Mouse (Mus musculus): ENCODE data around the gene Wbp2.
"Not testable (repeated sequence)": the region's sequence is repeated elsewhere in the genome, so short reads cannot be mapped to it uniquely, and the experiment has no call there.

The Wbp2 gene

GRCm38 (mm10) chr11:116086258-116087193 lies at the start of gene Wbp2:
Gene Wbp2 (minus strand): TSS chr11:116086995.
- DNase-seq (ENCODE audit: low spot score), result peak; percentile 92

DNA sequence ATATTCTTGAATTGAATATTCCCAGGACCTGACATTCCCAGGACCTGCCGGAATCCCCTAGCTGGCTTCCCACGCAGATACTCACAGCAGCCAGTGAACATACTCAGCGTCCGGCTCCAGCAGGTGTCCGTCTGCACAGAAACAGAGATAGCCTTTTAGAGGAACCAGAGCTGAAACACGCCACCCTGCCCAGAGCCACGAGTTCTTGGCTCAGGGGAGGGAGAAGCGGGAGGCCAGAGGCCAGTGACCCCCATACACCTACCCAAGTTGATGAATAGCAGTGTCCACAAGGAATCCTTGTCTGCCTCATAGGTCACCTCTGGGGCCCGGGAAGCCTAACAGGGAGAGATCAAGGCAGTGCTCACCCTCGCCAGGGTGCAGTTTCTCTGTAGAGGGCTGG lies 47.4 kb upstream of the Wbp2 start:
- DNase-seq (ENCODE audit: low spot score), result no peak

- no peak for DNase-seq (ENCODE audit: low spot score)
Measured at GRCm38 (mm10) chr11:116133497-116133896, 46.7 kb upstream of the Wbp2 start.

- no peak for DNase-seq (ENCODE audit: low spot score)
Measured at GRCm38 (mm10) chr11:116132366-116133333, 45.9 kb upstream of the Wbp2 start.

- no peak for DNase-seq (ENCODE audit: low spot score)
Measured at GRCm38 (mm10) chr11:116131349-116132170, 44.8 kb upstream of the Wbp2 start.

- DNase-seq (ENCODE audit: low spot score), result peak; percentile 83
Measured at GRCm38 (mm10) chr11:116130488-116131205, 43.9 kb upstream of the Wbp2 start, which contains the start of gene Trim65. Gene Trim65 (minus strand): TSS chr11:116131128.

- DNase-seq (ENCODE audit: low spot score), result no peak
Measured at GRCm38 (mm10) chr11:116129993-116130487, 43.2 kb upstream of the Wbp2 start.

DNA sequence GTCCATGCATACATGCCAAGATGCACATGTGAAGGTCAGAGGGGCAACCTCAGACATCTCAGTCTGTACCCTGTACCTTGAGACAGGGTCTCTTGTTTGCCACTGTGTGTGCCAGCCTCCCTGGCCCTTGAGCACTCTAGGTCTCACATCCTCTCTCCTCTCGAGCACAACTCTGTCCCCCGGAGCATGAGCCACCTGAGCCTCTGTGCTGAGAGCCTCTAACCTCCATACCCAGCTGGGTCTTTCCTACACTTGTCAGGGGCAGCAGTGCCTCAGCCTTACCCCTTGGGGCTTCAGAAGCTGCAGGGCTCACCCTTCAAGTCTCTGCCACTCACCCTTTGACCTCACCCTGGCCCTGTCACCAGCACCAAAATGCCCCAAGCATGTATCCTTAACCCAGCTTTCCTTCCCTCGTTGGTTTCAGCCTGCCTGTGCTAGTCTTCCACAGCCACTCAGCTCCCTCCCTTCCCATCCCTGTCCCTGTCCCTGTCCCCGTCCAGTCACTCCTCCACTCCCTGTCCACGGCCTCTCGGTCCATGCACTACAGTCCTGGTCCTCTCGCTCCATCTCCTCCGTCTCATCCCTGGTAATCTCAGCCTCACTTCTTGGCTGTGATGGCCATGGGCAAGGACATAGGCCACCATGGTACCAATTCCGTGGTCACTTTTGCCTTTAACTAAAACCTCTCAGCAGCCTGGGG lies 42.4 kb upstream of the Wbp2 start:
- DNase-seq (ENCODE audit: low spot score), result no peak

- no peak for DNase-seq (ENCODE audit: low spot score)
Measured at GRCm38 (mm10) chr11:116127986-116128385, 41.2 kb upstream of the Wbp2 start.

- no peak for DNase-seq (ENCODE audit: low spot score)
Measured at GRCm38 (mm10) chr11:116127156-116127980, 40.6 kb upstream of the Wbp2 start, which contains the start of gene Trim47. Gene Trim47 (minus strand): TSS chr11:116127210.

- no peak for DNase-seq (ENCODE audit: low spot score)
Measured at GRCm38 (mm10) chr11:116126261-116126660, 39.5 kb upstream of the Wbp2 start.

- DNase-seq (ENCODE audit: low spot score), result not testable (repeated sequence)
Measured at GRCm38 (mm10) chr11:116121731-116122245, 35.0 kb upstream of the Wbp2 start.

- DNase-seq (ENCODE audit: low spot score), result no peak
Measured at GRCm38 (mm10) chr11:116117819-116118218, 31.0 kb upstream of the Wbp2 start.

GRCm38 (mm10) chr11:116117241-116117640 lies 30.4 kb upstream of the Wbp2 start:
- no peak for DNase-seq (ENCODE audit: low spot score)

DNA sequence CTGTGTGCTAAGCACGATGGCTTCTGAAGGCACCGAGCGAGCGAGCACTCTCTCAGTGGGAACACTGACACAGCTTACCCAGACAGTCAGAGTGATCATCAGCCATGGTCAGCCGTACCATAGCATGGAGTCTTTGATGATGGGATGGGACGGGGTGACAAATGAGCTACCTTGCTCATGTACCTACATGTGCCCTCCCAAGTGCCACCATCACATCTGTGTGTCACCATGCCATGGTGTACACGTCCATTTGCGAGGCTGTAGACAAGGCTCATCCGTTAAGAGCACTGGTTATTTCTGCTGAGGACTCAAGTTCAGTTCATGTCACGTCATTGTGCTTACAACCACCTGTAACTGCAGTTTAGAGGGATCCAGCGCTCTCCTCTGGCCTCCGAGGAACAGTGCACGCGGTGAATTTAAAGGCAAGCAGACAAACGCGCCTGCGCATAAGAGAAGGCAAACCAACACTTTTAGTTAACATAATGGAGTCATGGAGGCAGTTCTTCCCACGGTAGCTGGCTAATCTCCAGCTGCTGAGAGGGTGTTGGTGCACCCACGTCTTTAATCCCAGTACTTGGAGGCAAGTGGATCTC lies 24.9 kb upstream of the Wbp2 start:
- no peak for DNase-seq (ENCODE audit: low spot score)

- DNase-seq (ENCODE audit: low spot score), result no peak
Measured at GRCm38 (mm10) chr11:116111067-116111466, 24.3 kb upstream of the Wbp2 start.

DNA sequence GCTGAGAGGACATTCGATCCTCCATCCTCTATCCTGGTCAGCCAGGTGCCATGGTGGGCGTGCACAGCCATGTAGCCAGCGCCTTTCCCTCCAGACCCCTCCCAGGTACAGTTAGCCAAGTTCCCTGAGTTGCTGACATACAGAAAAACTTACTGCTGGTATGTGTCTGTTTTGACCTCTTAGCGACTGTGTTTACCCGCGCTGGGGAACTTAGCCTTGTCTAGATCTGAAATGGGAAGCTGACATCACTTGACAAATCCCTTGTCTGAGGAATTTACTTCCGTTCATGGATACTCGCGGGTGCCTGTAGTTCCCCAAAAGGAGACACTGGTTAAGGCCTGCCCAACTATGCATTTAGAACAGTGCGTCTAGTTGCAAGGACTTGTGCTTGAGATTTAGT lies 23.7 kb upstream of the Wbp2 start:
- DNase-seq (ENCODE audit: low spot score), result no peak

GRCm38 (mm10) chr11:116110131-116110530 lies 23.3 kb upstream of the Wbp2 start:
- no peak for DNase-seq (ENCODE audit: low spot score)
